Mouse (Mus musculus) B cell, adult 67 days (primary cell): Measurements from ENCODE around the gene Thbs1. TPM values are rescaled to one million over a fixed set of nuclear protein-coding genes. Genes with fewer than 3 reads are reported as not detected.

Source experiments
- total RNA-seq, 2 experiments: library from RNA; stranded (reverse); gene quantifications; 4 replicates each; pipeline ENCODE4 v1.2.4; 2023

The Thbs1 gene
- under 1 TPM; 0.42 to 0.81 TPM for total RNA-seq

GRCm38 (mm10) chr2:118111488-118112131 is at the start of gene Thbs1:
Gene Thbs1 (plus strand): TSS chr2:118111876.

Other genes with a start within 250 kb of the Thbs1 start
- 1 to 10 TPM; 2.3 to 5.2 TPM for gene Fsip1, start 145.1 kb downstream of the Thbs1 start, total RNA-seq